31 mouse cellular contexts compared by ENCODE assay signal in genomic region chr19:11922515-11922914, GRCm38 (mm10). TPM values are rescaled to one million over a fixed set of nuclear protein-coding genes. Genes with fewer than 3 reads are reported as not detected.
"Had no signal": no experiment of that assay in that cellular context is flagged by ENCODE, and none has a peak within 500 bp of the region (broad histone marks: within the 10 kb centered on the region; RNA-seq: fewer than 3 reads in every experiment).

No protein-coding gene starts in this region.

RNA-seq across cellular contexts. Expression of gene Olfr1420, which starts 36.1 kb away (rescaled TPM):
- total RNA-seq: common myeloid progenitor, adult 5-6 weeks; forebrain, postnatal 0 days; gastrocnemius, adult 18-20 months; gastrocnemius, adult 2 months; gastrocnemius, adult 8-10 months; gastrocnemius, postnatal 10 days; gastrocnemius, postnatal 14 days; gastrocnemius, postnatal 25 days; gastrocnemius, postnatal 36 days; gastrocnemius, postnatal 4 days; granulocyte monocyte progenitor cell, adult 5-6 weeks; heart, adult 18-20 months; heart, adult 2 months; heart, adult 8-10 months had no signal
- polyA plus RNA-seq: cortical plate, adult 2 months; embryonic facial prominence, embryonic 10.5 days; embryonic facial prominence, embryonic 15.5 days; erythroblast, embryonic 14.5 days; forebrain, embryonic 10.5 days; forebrain, embryonic 11.5 days; forebrain, embryonic 14.5 days; forebrain, embryonic 15.5 days; forebrain, embryonic 16.5 days; forebrain, postnatal 0 days; frontal cortex, adult 2 months; gonadal fat pad, adult 2 months; heart, adult 2 months had no signal

RNA-seq across cellular contexts. Expression of gene Olfr1419, which starts 47.6 kb away (rescaled TPM):
- total RNA-seq: common myeloid progenitor, adult 5-6 weeks; forebrain, postnatal 0 days; gastrocnemius, adult 18-20 months; gastrocnemius, adult 2 months; gastrocnemius, adult 8-10 months; gastrocnemius, postnatal 10 days; gastrocnemius, postnatal 14 days; gastrocnemius, postnatal 25 days; gastrocnemius, postnatal 36 days; gastrocnemius, postnatal 4 days; granulocyte monocyte progenitor cell, adult 5-6 weeks; heart, adult 18-20 months; heart, adult 2 months; heart, adult 8-10 months had no signal
- polyA plus RNA-seq: embryonic facial prominence, embryonic 10.5 days; embryonic facial prominence, embryonic 11.5 days; embryonic facial prominence, embryonic 12.5 days; embryonic facial prominence, embryonic 13.5 days; embryonic facial prominence, embryonic 14.5 days; embryonic facial prominence, embryonic 15.5 days; erythroblast, embryonic 14.5 days; forebrain, embryonic 10.5 days; forebrain, embryonic 11.5 days; forebrain, embryonic 12.5 days; forebrain, embryonic 13.5 days; forebrain, embryonic 14.5 days; forebrain, embryonic 15.5 days; forebrain, embryonic 16.5 days; forebrain, postnatal 0 days; gonadal fat pad, adult 2 months; heart, adult 2 months had no signal
